Mouse (Mus musculus) cerebellum, adult 2 months (tissue): ENCODE results near the gene Stx1b.
A peak's percentile ranks its signal among the peaks of the same experiment; 100 is the strongest.

Experiments
- CTCF ChIP-seq: fragments of 200-500 bp; IDR thresholded peaks from 2 replicates; pipeline ENCODE4 v1.5.1; 2011; ENCODE audit warnings: low read depth, mild to moderate bottlenecking, control low read depth, low read length, moderate library complexity, borderline replicate concordance; ENCODE audit not compliant: insufficient read depth
- POLR2A ChIP-seq: fragments of 200-500 bp; IDR thresholded peaks from 2 replicates; pipeline ENCODE4 v1.6.1; 2011; ENCODE audit warnings: low read length, control low read depth, borderline replicate concordance; ENCODE audit not compliant: insufficient read depth

DNA sequence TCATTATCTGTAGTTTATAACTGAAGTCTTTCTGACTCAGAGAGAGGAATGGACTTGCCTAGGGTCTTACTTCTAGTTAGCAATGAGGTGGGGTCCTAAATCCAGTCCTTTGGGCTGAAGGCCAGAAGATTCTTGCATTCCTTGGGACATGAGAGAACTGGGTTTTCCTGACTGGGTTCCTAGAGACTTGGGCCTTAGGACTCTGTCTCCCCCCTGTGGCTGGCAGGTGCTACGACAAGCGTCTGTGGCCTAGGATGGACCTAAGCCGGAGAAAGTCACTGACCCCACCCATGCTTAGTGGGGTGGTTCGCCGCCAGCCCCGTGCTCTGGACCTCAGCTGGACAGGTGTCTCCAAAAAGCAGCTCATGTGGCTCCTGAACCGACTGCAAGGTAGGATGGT is 63.3 kb downstream of the Stx1b start:
- TF ChIP-seq POLR2A (no peak), CTCF (peak; percentile 94)
